Mouse (Mus musculus): Measurements from ENCODE around the gene Prdm10. TPM values are rescaled to one million over a fixed set of nuclear protein-coding genes. Genes with fewer than 3 reads are reported as not detected.

The Prdm10 gene
- polyA plus RNA-seq, 1 experiment from 2014 or later: 7.7 TPM

DNA sequence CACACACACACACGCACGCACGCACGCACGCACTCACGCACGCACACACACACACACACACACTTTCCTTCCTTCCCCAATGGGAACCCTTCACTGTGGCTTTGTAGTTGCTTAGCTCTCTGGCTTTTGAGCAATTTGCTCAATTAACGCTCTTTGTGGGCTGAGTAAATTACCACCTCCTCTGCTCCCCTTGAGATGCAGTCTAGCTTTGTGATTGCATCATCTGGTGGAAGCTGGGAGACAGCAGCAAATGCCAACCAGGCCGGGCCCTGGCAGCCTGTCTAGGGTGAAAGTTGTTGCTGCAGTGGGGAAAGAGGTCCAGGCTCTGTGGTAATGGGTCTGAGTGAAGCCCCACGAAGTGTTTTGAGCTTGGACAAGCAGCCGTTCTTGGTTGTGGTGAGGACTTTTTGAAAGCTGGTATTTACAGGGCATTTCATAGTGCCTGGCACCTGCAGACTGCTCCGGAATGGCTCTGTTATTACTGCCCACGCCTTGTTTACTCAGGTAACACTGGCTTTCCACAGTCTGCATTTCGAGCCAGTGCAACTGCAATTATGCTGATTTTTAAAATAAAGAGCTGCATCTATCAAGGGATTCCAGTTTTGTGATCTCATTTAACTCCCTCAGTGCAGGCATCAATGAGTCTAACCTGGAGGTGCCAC, 10.0 kb downstream of the Prdm10 start:
- 81% methylated on average over 14 of the region's 14 CpGs for WGBS
- Histone ChIP-seq H3K27me3 (ENCODE audit: control insufficient read depth, insufficient read depth, low read length) (no peaks in the 10 kb centered on the region), H3K9ac (ENCODE audit: low read length) (no peak overlapping the region), H3K4me2 (ENCODE audit: low read depth, severe bottlenecking) (no peak overlapping the region), H3K4me1 (ENCODE audit: control insufficient read depth, insufficient read depth, low read length) (no peaks in the 10 kb centered on the region), H3K36me3 (ENCODE audit: control insufficient read depth, insufficient read depth, low read length) (no peaks in the 10 kb centered on the region), H3K9me3 (ENCODE audit: control insufficient read depth, low read length) (no peaks in the 10 kb centered on the region), H3K27ac (replicated peaks; ENCODE audit: low read depth, low read length) (no peak overlapping the region), H3K4me3 (ENCODE audit: low read depth, low read length) (no peak overlapping the region)
- no peak for ATAC-seq (ENCODE audit: insufficient number of reproducible peaks, low FRiP score, low TSS enrichment, low read depth)
- DNase-seq (ENCODE audit: low spot score): no peak

DNA sequence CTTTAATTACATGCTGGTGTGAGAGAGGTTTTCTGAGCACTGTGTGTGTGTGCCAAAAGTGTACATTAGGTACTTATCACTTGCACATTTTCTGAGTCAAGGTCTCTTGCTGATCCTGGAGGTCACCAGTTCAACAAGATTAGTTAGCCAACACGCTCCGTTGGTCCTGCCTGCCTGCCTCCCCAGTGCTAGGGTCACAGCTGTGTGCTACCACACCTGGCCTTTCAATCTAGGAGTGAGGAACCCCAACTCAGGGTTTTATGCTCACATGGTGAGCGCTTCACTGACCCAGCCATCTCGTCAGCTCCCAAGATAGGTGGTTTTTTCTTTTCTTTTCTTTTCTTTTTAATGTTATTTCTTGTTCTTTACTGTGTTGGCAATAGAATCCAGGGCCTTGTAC, 11.6 kb downstream of the Prdm10 start:
- Histone ChIP-seq H3K27ac (replicated peaks; ENCODE audit: low read depth, low read length) (no peak overlapping the region), H3K9me3 (ENCODE audit: control insufficient read depth, low read length) (no peaks in the 10 kb centered on the region), H3K4me2 (ENCODE audit: low read depth, severe bottlenecking) (no peak overlapping the region), H3K27me3 (ENCODE audit: control insufficient read depth, insufficient read depth, low read length) (no peaks in the 10 kb centered on the region), H3K36me3 (ENCODE audit: control insufficient read depth, insufficient read depth, low read length) (no peaks in the 10 kb centered on the region), H3K9ac (ENCODE audit: low read length) (no peak overlapping the region), H3K4me1 (ENCODE audit: control insufficient read depth, insufficient read depth, low read length) (no peaks in the 10 kb centered on the region), H3K4me3 (ENCODE audit: low read depth, low read length) (no peak overlapping the region)
- ATAC-seq (ENCODE audit: insufficient number of reproducible peaks, low FRiP score, low TSS enrichment, low read depth): no peak
- WGBS: 65% methylated on average over 4 of the region's 4 CpGs
- DNase-seq (ENCODE audit: low spot score): no peak

DNA sequence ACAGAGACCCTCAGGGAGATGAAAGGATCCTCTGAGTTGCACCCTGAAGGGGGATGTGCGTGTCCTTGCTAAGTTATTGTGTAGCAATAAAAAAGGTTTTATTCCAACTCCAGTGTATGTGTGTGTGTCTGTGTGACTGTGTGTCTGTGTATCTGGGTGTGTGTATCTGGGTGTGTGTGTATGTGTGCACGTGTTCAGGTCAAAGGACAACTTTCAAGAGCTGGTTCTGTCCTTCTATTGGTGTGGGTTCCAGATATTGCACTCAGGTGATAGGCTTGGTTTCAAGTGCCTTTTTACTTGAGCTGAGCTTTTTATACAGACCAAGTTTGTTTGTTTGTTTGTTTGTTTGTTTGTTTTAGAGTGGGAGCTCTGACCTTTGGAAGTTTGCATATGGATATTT, 12.9 kb downstream of the Prdm10 start:
- 71% methylated on average over 2 of the region's 2 CpGs for WGBS
- Histone ChIP-seq H3K4me3 (ENCODE audit: low read depth, low read length) (no peak overlapping the region), H3K27ac (replicated peaks; ENCODE audit: low read depth, low read length) (no peak overlapping the region), H3K4me2 (ENCODE audit: low read depth, severe bottlenecking) (no peak overlapping the region), H3K36me3 (ENCODE audit: control insufficient read depth, insufficient read depth, low read length) (no peaks in the 10 kb centered on the region), H3K9ac (ENCODE audit: low read length) (no peak overlapping the region), H3K4me1 (ENCODE audit: control insufficient read depth, insufficient read depth, low read length) (no peaks in the 10 kb centered on the region), H3K27me3 (ENCODE audit: control insufficient read depth, insufficient read depth, low read length) (no peaks in the 10 kb centered on the region), H3K9me3 (ENCODE audit: control insufficient read depth, low read length) (no peaks in the 10 kb centered on the region)
- DNase-seq (ENCODE audit: low spot score) (no peak), ATAC-seq (ENCODE audit: insufficient number of reproducible peaks, low FRiP score, low TSS enrichment, low read depth) (no peak)

DNA sequence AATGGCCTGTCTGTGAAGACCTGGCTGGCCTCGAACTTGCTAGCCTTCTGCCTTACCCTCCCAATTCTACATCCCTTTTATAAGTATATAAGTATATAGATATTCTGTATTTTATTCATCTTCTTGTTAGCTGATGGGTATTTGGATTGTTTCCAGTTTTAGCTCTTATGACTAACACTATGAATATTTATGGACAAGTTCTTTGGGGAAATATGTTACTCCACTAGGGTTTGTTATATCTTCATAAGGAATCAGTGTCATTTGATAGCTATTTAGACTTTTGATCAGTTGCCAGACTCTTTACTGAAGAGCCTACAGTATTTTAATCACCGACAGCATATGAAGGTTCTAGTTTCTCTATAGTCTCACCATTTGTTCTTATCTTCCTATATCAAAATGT, 15.0 kb downstream of the Prdm10 start:
- 87% methylated on average over 2 of the region's 2 CpGs for WGBS
- no peak overlapping the region for H3K4me2 ChIP-seq (ENCODE audit: low read depth, severe bottlenecking)

DNA sequence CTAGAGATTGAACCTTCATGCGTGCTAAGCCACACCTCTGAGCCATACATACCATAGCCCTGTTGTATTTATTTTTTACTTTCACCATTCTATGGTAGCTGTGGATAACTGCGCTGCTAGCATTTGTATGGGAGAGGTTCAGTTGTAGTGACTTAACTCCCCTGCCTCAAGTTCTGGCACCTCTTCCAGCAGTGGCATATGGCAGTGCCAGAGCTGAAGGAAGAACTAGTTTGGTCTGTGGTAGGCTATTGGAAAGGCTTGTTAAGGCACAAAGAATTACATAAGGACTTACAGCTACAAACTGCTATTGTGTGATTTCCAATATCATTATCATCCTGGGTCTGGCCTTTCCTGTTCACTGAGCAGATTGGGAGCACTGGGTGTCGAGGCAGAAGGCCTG, 16.0 kb downstream of the Prdm10 start:
- H3K9ac ChIP-seq (ENCODE audit: low read length): no peak overlapping the region
- H3K4me3 ChIP-seq (ENCODE audit: low read depth, low read length): no peak overlapping the region
- H3K27me3 ChIP-seq (ENCODE audit: control insufficient read depth, insufficient read depth, low read length): no peaks in the 10 kb centered on the region
- ATAC-seq (ENCODE audit: insufficient number of reproducible peaks, low FRiP score, low TSS enrichment, low read depth) (no peak), DNase-seq (ENCODE audit: low spot score) (no peak)
- 87% methylated on average over 3 of the region's 3 CpGs for WGBS
- H3K4me1 ChIP-seq (ENCODE audit: control insufficient read depth, insufficient read depth, low read length): no peaks in the 10 kb centered on the region
- no peaks in the 10 kb centered on the region for H3K9me3 ChIP-seq (ENCODE audit: control insufficient read depth, low read length)
- no peak overlapping the region for H3K27ac ChIP-seq (replicated peaks; ENCODE audit: low read depth, low read length)
- no peak overlapping the region for H3K4me2 ChIP-seq (ENCODE audit: low read depth, severe bottlenecking)
- H3K36me3 ChIP-seq (ENCODE audit: control insufficient read depth, insufficient read depth, low read length): no peaks in the 10 kb centered on the region

More for the DNA sequence above, 15.0 kb downstream of the Prdm10 start:
- Histone ChIP-seq H3K9me3 (ENCODE audit: control insufficient read depth, low read length) (no peaks in the 10 kb centered on the region), H3K9ac (ENCODE audit: low read length) (no peak overlapping the region), H3K4me3 (ENCODE audit: low read depth, low read length) (no peak overlapping the region), H3K4me1 (ENCODE audit: control insufficient read depth, insufficient read depth, low read length) (no peaks in the 10 kb centered on the region), H3K36me3 (ENCODE audit: control insufficient read depth, insufficient read depth, low read length) (no peaks in the 10 kb centered on the region), H3K27ac (replicated peaks; ENCODE audit: low read depth, low read length) (no peak overlapping the region), H3K27me3 (ENCODE audit: control insufficient read depth, insufficient read depth, low read length) (no peaks in the 10 kb centered on the region)
- DNase-seq (ENCODE audit: low spot score): no peak
- ATAC-seq (ENCODE audit: insufficient number of reproducible peaks, low FRiP score, low TSS enrichment, low read depth): no peak

DNA sequence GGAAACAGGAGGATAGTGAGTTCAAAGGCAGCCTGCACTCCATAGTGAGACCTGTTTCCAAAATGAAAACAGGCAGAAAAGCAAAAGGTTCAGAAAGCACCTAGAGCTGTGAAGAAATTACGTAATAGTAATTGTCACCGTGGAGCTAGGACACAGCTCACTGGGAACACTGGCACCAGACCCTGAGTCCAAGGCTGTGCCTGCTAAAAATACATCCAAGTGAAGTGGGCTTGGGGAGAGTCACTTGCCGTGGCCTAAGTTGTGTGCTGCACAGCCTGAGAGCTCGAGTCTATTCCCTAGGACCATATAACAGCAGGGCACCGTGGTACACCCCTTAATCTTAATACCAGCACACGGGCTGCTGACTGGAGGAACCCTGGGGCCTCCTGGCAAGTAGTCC, 18.4 kb downstream of the Prdm10 start:
- ATAC-seq (ENCODE audit: insufficient number of reproducible peaks, low FRiP score, low TSS enrichment, low read depth): no peak

DNA sequence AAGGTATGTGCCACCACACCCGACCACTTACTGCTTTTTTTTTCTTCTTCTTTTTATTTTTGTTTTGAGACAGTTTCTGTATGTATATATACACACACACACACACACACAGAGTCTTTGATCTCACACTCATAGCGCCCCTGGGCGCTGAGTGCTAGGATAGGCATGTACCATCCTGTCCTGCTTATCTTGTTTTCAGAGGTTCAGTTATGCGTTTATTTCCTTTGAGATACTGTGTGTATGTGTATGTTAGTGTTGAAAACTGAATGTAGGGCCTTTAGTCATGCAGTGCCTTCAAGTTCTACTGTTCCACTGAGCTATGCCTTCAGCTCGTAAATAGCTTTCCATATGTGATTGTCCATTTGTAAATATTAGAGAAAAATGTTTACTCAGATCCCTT, 20.2 kb downstream of the Prdm10 start:
- Histone ChIP-seq H3K4me2 (ENCODE audit: low read depth, severe bottlenecking) (no peak overlapping the region), H3K4me1 (ENCODE audit: control insufficient read depth, insufficient read depth, low read length) (no peaks in the 10 kb centered on the region), H3K27me3 (ENCODE audit: control insufficient read depth, insufficient read depth, low read length) (no peaks in the 10 kb centered on the region), H3K4me3 (ENCODE audit: low read depth, low read length) (no peak overlapping the region), H3K9me3 (ENCODE audit: control insufficient read depth, low read length) (no peaks in the 10 kb centered on the region), H3K27ac (replicated peaks; ENCODE audit: low read depth, low read length) (no peak overlapping the region), H3K36me3 (ENCODE audit: control insufficient read depth, insufficient read depth, low read length) (no peaks in the 10 kb centered on the region), H3K9ac (ENCODE audit: low read length) (no peak overlapping the region)
- 90% methylated on average over 5 of the region's 5 CpGs for WGBS
- no peak for ATAC-seq (ENCODE audit: insufficient number of reproducible peaks, low FRiP score, low TSS enrichment, low read depth)
- no peak for DNase-seq (ENCODE audit: low spot score)

More for the DNA sequence above, 18.4 kb downstream of the Prdm10 start:
- no peak overlapping the region for H3K4me3 ChIP-seq (ENCODE audit: low read depth, low read length)
- no peaks in the 10 kb centered on the region for H3K27me3 ChIP-seq (ENCODE audit: control insufficient read depth, insufficient read depth, low read length)
- no peak overlapping the region for H3K9ac ChIP-seq (ENCODE audit: low read length)
- H3K4me1 ChIP-seq (ENCODE audit: control insufficient read depth, insufficient read depth, low read length): no peaks in the 10 kb centered on the region
- H3K27ac ChIP-seq (replicated peaks; ENCODE audit: low read depth, low read length): no peak overlapping the region
- WGBS: 68% methylated on average over 6 of the region's 6 CpGs
- H3K4me2 ChIP-seq (ENCODE audit: low read depth, severe bottlenecking): no peak overlapping the region
- no peaks in the 10 kb centered on the region for H3K36me3 ChIP-seq (ENCODE audit: control insufficient read depth, insufficient read depth, low read length)
- no peak for DNase-seq (ENCODE audit: low spot score)
- H3K9me3 ChIP-seq (ENCODE audit: control insufficient read depth, low read length): no peaks in the 10 kb centered on the region

DNA sequence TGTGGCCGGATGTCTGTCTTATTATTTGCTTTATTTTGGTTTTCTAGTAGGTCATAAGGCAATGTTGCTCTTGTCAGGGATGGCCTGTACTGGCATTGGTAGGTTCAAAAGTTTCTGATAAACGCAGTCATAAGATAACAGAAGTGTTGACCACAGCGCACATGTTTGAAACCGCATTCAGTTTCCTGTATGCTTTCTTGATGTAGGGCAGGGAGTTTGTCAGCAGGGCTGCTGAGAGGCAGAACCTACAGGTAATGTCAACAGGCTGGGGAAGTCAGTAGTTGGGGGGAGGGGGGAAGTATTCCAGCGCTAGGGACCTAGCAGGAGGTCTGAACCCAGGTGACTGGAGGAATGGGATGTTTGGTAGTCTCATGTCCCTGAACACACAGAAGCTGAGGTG, 20.8 kb downstream of the Prdm10 start:
- H3K4me3 ChIP-seq (ENCODE audit: low read depth, low read length): no peak overlapping the region
- no peak for DNase-seq (ENCODE audit: low spot score)
- H3K9ac ChIP-seq (ENCODE audit: low read length): no peak overlapping the region
- H3K36me3 ChIP-seq (ENCODE audit: control insufficient read depth, insufficient read depth, low read length): no peaks in the 10 kb centered on the region
- 70% methylated on average over 5 of the region's 5 CpGs for WGBS
- H3K9me3 ChIP-seq (ENCODE audit: control insufficient read depth, low read length): no peaks in the 10 kb centered on the region
- no peak for ATAC-seq (ENCODE audit: insufficient number of reproducible peaks, low FRiP score, low TSS enrichment, low read depth)
- H3K27ac ChIP-seq (replicated peaks; ENCODE audit: low read depth, low read length): no peak overlapping the region
- no peaks in the 10 kb centered on the region for H3K4me1 ChIP-seq (ENCODE audit: control insufficient read depth, insufficient read depth, low read length)
- H3K4me2 ChIP-seq (ENCODE audit: low read depth, severe bottlenecking): no peak overlapping the region
- no peaks in the 10 kb centered on the region for H3K27me3 ChIP-seq (ENCODE audit: control insufficient read depth, insufficient read depth, low read length)

All from limb, embryonic 11.5 days (tissue).